Mouse (Mus musculus): ENCODE data around the gene Mettl7a2.
"Not testable (repeated sequence)": the region's sequence is repeated elsewhere in the genome, so short reads cannot be mapped to it uniquely, and the experiment has no call there.

DNA sequence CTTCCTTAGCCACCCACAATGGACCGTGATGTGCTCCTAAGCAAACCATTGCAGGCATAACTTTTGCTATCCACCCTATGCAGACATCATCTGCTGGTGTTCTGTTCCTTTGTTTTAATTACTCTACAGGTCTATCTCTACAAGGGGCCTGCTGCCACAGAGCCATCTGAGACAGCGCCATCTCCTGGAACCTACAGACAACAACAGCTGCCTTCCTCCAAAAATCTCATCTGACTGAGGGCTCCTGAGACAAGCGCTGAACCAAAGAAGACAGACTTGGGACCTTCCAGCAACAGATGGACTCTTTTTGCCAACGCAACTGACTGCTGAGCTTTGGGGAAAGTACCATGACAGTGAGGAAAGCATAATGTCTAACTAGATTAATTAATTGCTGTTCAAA is 24.9 kb upstream of the Mettl7a2 start:
- not testable (repeated sequence) for TF ChIP-seq MAX (IDR thresholded peaks at IDR 0.05; ENCODE audit: low read length); POLR2A (IDR thresholded peaks at IDR 0.05; ENCODE audit: control insufficient read depth in 1 of 2, insufficient read depth in 1 of 2, low read depth in 1 of 2, low read length in 2 of 2, poor library complexity in 1 of 2); ETS1 (IDR thresholded peaks at IDR 0.05; ENCODE audit: low read depth, low read length); MYC (IDR thresholded peaks at IDR 0.05; ENCODE audit: low read depth, low read length); ELF1 (IDR thresholded peaks at IDR 0.05; ENCODE audit: low read depth, low read length); HCFC1 (IDR thresholded peaks at IDR 0.05; ENCODE audit: low read depth, low read length); CHD1 (IDR thresholded peaks at IDR 0.05; ENCODE audit: low read depth, low read length); KAT2A (conservative IDR thresholded peaks at IDR 0.05; ENCODE audit: low read depth, low read length); EP300 (IDR thresholded peaks at IDR 0.05; ENCODE audit: low read depth in 1 of 2, low read length in 2 of 2); NRF1 (IDR thresholded peaks at IDR 0.05; ENCODE audit: insufficient read depth, low read depth, low read length, poor library complexity, severe bottlenecking); UBTF (IDR thresholded peaks at IDR 0.05; ENCODE audit: borderline replicate concordance, insufficient read depth, low read depth, low read length); RCOR1 (IDR thresholded peaks at IDR 0.05; ENCODE audit: low read depth, low read length); TCF12 (IDR thresholded peaks at IDR 0.05; ENCODE audit: low read depth, low read length)
- peak; percentile 45 to 66 (median 49) for TF ChIP-seq CTCF (IDR thresholded peaks at IDR 0.05 in 2 of 3, conservative IDR thresholded peaks at IDR 0.05 in 1 of 3; ENCODE audit: control insufficient read depth in 1 of 3, insufficient read depth in 1 of 3, low read depth in 2 of 3, low read length in 3 of 3, poor library complexity in 1 of 3, severe bottlenecking in 1 of 3)
